Mouse (Mus musculus) lung, embryonic 14.5 days (tissue): ENCODE results near the gene Ttll12. TPM values are rescaled to one million over a fixed set of nuclear protein-coding genes. Genes with fewer than 3 reads are reported as not detected.

Experiments used
- ATAC-seq: fragments of 200-750 bp; cut with Nextera tagmentation; 2 replicates; pipeline ENCODE4 v1.8.0; 2017; ENCODE audit warnings: mild to moderate bottlenecking, moderate TSS enrichment, moderate library complexity; ENCODE audit not compliant: insufficient read depth
- DNase-seq: peaks from one replicate; pipeline ENCODE4 v3.0.0-alpha.2; 2015
- H3K27ac ChIP-seq: fragments of 300-500 bp; sonication (generic); 2 replicates; pipeline ENCODE4 v1.5.1; 2014; ENCODE audit warnings: low read depth, mild to moderate bottlenecking, moderate library complexity
- H3K27me3 ChIP-seq: fragments of 300-500 bp; sonication (generic); 2 replicates; pipeline ENCODE4 v1.6.1; 2014; ENCODE audit warnings: low read length, control low read depth; ENCODE audit not compliant: insufficient read depth
- H3K36me3 ChIP-seq: fragments of 300-500 bp; sonication (generic); 2 replicates; pipeline ENCODE4 v1.6.1; 2014; ENCODE audit warnings: control low read depth; ENCODE audit not compliant: insufficient read depth
- H3K4me1 ChIP-seq: fragments of 300-500 bp; sonication (generic); 2 replicates; pipeline ENCODE4 v1.6.1; 2014; ENCODE audit warnings: antibody characterized with exemption, control low read depth; ENCODE audit not compliant: insufficient read depth
- H3K4me2 ChIP-seq: fragments of 300-500 bp; sonication (generic); 2 replicates; pipeline ENCODE4 v1.6.1; 2014; ENCODE audit warnings: mild to moderate bottlenecking
- H3K4me3 ChIP-seq: fragments of 300-500 bp; sonication (generic); 2 replicates; pipeline ENCODE4 v1.5.1; 2014; ENCODE audit warnings: low read depth, low read length
- H3K9ac ChIP-seq: fragments of 300-500 bp; sonication (generic); 2 replicates; pipeline ENCODE4 v1.6.1; 2014
- H3K9me3 ChIP-seq: fragments of 300-500 bp; sonication (generic); 2 replicates; pipeline ENCODE4 v1.6.1; 2016; ENCODE audit warnings: low read depth, low read length, control low read depth
- CTCF ChIP-seq: IDR thresholded peaks from 2 replicates; pipeline ENCODE4 v1.5.1; 2016; ENCODE audit warnings: antibody characterized with exemption, low read depth
- WGBS: fragments of 180-500 bp; shearing (Covaris S2); extraction: QIAGEN DNeasy Blood & Tissue Kit; methylation state at CpG from one replicate; pipeline ENCODE4 v1.1.7; 2014; 5-methylcytosine and 5-hydroxymethylcytosine counted together
- polyA plus RNA-seq: library from polyadenylated mRNA; unstranded; fragments of >200 nt; fragmentation: Nextera tagmentation; extraction: Ambion mirVana; gene quantifications from 2 replicates; pipeline ENCODE4 v1.2.1, GENCODE M21; 2014

Gene Ttll12
- polyA plus RNA-seq, 1 experiment from 2014 or later: 43.5 TPM

GRCm38 (mm10) chr15:83593702-83594512 is 1.1 kb downstream of the Ttll12 start:
- Histone ChIP-seq H3K27me3 (no peaks in the 10 kb centered on the region), H3K4me2 (peak overlapping the region; percentile 97), H3K9me3 (no peaks in the 10 kb centered on the region), H3K36me3 (0 out of 2 replicates have a peak, but pooled peaks cover 3% of the 10 kb centered on the region), H3K27ac (peak overlapping the region; percentile 50; the same call in 1 of the 2 replicates), H3K4me1 (no peaks in the 10 kb centered on the region), H3K9ac (peak overlapping the region; percentile 75), H3K4me3 (peak overlapping the region; percentile 79)
- no peak for TF ChIP-seq CTCF
- peak; percentile 63 for DNase-seq
- ATAC-seq: peak; percentile 63
- WGBS: 10% methylated on average over 19 of the region's 19 CpGs

- Histone ChIP-seq H3K4me2 (peak overlapping the region; percentile 97), H3K4me1 (no peaks in the 10 kb centered on the region), H3K9ac (peak overlapping the region; percentile 44), H3K27me3 (no peaks in the 10 kb centered on the region), H3K36me3 (peaks cover 7% of the 10 kb centered on the region), H3K9me3 (no peaks in the 10 kb centered on the region), H3K27ac (no peak overlapping the region; the same call in 1 of the 2 replicates), H3K4me3 (peak overlapping the region; percentile 79)
- no peak for TF ChIP-seq CTCF
- DNase-seq (no peak), ATAC-seq (no peak)
Observed at GRCm38 (mm10) chr15:83593189-83593585, 1.8 kb downstream of the Ttll12 start.

GRCm38 (mm10) chr15:83592260-83593188 is 2.4 kb downstream of the Ttll12 start:
- Histone ChIP-seq H3K27me3 (no peaks in the 10 kb centered on the region), H3K36me3 (peaks cover 10% of the 10 kb centered on the region), H3K4me1 (no peaks in the 10 kb centered on the region), H3K9ac (peak overlapping the region; percentile 44), H3K27ac (peak overlapping the region; percentile 42; the same call in 1 of the 2 replicates), H3K4me2 (peak overlapping the region; percentile 97), H3K9me3 (no peaks in the 10 kb centered on the region), H3K4me3 (peak overlapping the region; percentile 79; the same call in 1 of the 2 replicates)
- no peak for TF ChIP-seq CTCF
- WGBS: 54% methylated on average over 8 of the region's 8 CpGs
- no peak for ATAC-seq
- no peak for DNase-seq

DNA sequence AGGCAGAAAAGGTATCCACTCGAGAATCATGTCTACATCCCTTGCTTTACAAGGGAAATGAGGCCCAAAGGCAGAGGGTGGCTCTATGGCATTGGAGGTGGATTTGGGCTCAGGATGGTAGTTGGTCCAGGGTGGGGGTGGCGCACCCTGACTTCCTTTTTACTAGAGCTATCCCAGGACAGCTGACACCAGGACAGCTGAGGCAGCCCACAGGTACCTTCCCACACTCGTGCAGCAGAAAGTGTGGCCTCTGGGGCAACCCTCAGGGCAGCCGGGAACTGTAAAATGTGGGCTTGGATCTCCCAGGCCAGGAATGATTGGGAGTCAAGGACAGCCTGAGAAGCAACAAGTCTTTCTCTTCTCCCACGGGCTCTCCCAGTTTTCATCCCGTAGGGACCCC is 3.2 kb downstream of the Ttll12 start:
- H3K4me1 ChIP-seq: no peaks in the 10 kb centered on the region
- 77% methylated on average over 6 of the region's 6 CpGs for WGBS
- no peak for ATAC-seq
- no peak for TF ChIP-seq CTCF
- H3K27me3 ChIP-seq: no peaks in the 10 kb centered on the region
- no peak overlapping the region; the same call in 1 of the 2 replicates for H3K27ac ChIP-seq
- H3K4me3 ChIP-seq: no peak overlapping the region
- H3K9ac ChIP-seq: no peak overlapping the region
- H3K4me2 ChIP-seq: no peak overlapping the region; the same call in 1 of the 2 replicates
- H3K9me3 ChIP-seq: no peaks in the 10 kb centered on the region
- no peak for DNase-seq
- H3K36me3 ChIP-seq: peaks cover 18% of the 10 kb centered on the region

DNA sequence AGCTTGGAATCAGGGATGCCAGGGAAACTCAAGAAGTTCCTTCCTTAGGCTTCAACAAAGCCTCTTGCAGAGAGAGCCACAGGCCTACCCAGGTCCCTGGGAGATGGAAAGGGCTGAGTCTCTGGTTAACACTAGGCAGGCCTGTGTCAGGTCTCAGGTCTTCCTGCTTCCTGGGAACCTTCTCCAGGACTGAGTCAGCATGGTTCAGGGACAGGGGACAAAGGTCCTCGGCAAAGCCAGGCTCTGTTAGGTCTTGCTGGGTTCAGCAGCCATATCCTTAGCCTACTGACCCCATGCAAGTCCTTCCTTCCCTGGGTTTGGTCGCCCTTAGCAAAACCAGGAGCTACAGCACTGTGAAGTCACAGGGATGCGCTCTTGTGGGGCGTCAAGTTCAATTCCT is 4.1 kb downstream of the Ttll12 start:
- no peak for DNase-seq
- Histone ChIP-seq H3K27ac (no peak overlapping the region), H3K4me2 (no peak overlapping the region), H3K9me3 (no peaks in the 10 kb centered on the region), H3K9ac (no peak overlapping the region), H3K27me3 (no peaks in the 10 kb centered on the region), H3K4me3 (no peak overlapping the region), H3K4me1 (no peaks in the 10 kb centered on the region), H3K36me3 (peaks cover 27% of the 10 kb centered on the region)
- 90% methylated on average over 4 of the region's 4 CpGs for WGBS
- no peak for TF ChIP-seq CTCF
- no peak for ATAC-seq

- no peak overlapping the region for H3K27ac ChIP-seq
- no peak overlapping the region for H3K4me2 ChIP-seq
- H3K36me3 ChIP-seq: peaks cover 84% of the 10 kb centered on the region
- H3K9ac ChIP-seq: no peak overlapping the region
- DNase-seq (no peak), ATAC-seq (no peak)
- H3K4me1 ChIP-seq: no peaks in the 10 kb centered on the region
- H3K27me3 ChIP-seq: no peaks in the 10 kb centered on the region
- no peaks in the 10 kb centered on the region for H3K9me3 ChIP-seq
- 84% methylated on average over 6 of the region's 6 CpGs for WGBS
- no peak for TF ChIP-seq CTCF
- no peak overlapping the region for H3K4me3 ChIP-seq
Observed at GRCm38 (mm10) chr15:83584741-83585220, 10.2 kb downstream of the Ttll12 start.
